Mouse (Mus musculus): ENCODE results near the gene Lias. TPM values are rescaled to one million over a fixed set of nuclear protein-coding genes. Genes with fewer than 3 reads are reported as not detected.

Lias gene
- polyA plus RNA-seq, 1 experiment from 2014 or later: 57.5 TPM

DNA sequence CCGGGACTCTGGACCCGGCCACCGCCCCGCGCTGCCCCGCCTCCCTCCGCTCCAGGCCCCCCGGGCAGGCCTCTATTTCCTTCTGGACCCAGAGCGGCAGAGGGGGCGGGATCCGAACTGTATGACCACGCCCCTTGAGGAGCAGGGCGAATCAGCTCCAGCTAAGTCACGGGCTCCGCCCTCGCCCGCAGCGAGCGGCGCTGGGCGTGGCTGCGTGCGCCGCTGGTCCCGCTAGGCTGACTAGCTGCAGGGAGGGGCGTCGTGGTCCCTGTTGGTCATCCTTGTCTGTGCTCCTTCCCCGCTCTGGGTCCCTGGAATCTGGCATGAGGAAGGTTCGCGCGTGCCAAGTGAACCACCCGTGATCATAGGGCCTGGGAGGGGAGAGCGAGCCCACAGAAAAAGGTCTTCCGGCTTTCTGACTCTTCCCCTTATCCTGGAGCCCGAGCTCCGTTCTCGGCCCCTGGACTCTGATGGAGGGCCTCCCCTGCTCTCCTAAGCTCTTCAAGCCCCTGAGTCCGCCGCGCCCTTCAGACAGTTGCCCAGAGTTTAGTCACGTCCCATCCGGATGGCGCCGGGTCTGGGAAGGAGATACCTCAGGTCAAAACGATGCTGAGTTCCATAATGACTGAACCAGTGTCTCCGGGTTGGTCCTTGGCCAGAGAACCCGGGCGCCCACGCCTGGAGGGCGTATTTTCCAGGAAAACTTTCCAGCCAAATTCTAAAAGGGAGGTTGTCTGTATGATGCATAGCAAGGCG is 44.7 kb downstream of the Lias start, which contains the start of gene Ugdh:
Gene Ugdh (minus strand): TSS at position 144 of the 756 bp plus-strand sequence.
- peak; percentile 98 for ATAC-seq (ENCODE audit: insufficient read depth, low FRiP score)
- peak within 1 kb of the TSS; percentile 96 for H3K27ac ChIP-seq (ENCODE audit: low read length)
- H3K4me2 ChIP-seq (ENCODE audit: low read depth, low read length): peak within 1 kb of the TSS; percentile 81
- H3K4me3 ChIP-seq (replicated peaks; ENCODE audit: low read length): peak within 1 kb of the TSS; percentile 81
- H3K9ac ChIP-seq (ENCODE audit: low read length): peak within 1 kb of the TSS; percentile 82
- H3K27me3 ChIP-seq (ENCODE audit: control insufficient read depth, insufficient read depth, low read length): no peaks in the 10 kb centered on the region
- no peaks in the 10 kb centered on the region for H3K36me3 ChIP-seq (ENCODE audit: control insufficient read depth, insufficient read depth, low read length)
- under 1% methylated on average over 51 of the region's 51 CpGs for WGBS
- peaks cover 10% of the 10 kb centered on the region for H3K4me1 ChIP-seq (ENCODE audit: control insufficient read depth, insufficient read depth, low read length)
- no peaks in the 10 kb centered on the region for H3K9me3 ChIP-seq (replicated peaks; ENCODE audit: control insufficient read depth, low read length)

DNA sequence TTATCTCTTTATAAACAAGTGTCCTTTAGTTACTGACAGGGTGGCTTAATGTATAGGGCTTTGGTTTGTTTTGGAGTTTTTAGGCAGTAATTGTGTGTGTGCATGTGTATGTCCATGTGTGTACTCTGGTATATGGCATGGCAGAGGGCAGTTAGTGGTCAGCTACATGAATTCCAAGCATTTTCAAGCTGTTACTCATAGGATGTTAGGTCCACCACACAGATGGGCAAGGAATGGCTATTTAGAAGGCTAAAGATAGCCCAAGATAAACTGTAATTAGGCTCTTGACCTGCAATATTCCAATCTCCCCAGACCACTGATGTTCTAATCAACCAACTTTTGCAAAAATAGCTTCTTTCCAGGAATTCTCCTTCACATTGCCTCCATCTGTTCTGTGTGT is 46.7 kb downstream of the Lias start:
- no peaks in the 10 kb centered on the region for H3K9me3 ChIP-seq (replicated peaks; ENCODE audit: control insufficient read depth, low read length)
- H3K4me3 ChIP-seq (replicated peaks; ENCODE audit: low read length): no peak overlapping the region
- peaks cover 10% of the 10 kb centered on the region for H3K4me1 ChIP-seq (ENCODE audit: control insufficient read depth, insufficient read depth, low read length)
- no peak overlapping the region for H3K9ac ChIP-seq (ENCODE audit: low read length)
- no peak for ATAC-seq (ENCODE audit: insufficient read depth, low FRiP score)
- H3K27ac ChIP-seq (ENCODE audit: low read length): no peak overlapping the region
- no peaks in the 10 kb centered on the region for H3K27me3 ChIP-seq (ENCODE audit: control insufficient read depth, insufficient read depth, low read length)
- no peak overlapping the region for H3K4me2 ChIP-seq (ENCODE audit: low read depth, low read length)
- H3K36me3 ChIP-seq (ENCODE audit: control insufficient read depth, insufficient read depth, low read length): no peaks in the 10 kb centered on the region

DNA sequence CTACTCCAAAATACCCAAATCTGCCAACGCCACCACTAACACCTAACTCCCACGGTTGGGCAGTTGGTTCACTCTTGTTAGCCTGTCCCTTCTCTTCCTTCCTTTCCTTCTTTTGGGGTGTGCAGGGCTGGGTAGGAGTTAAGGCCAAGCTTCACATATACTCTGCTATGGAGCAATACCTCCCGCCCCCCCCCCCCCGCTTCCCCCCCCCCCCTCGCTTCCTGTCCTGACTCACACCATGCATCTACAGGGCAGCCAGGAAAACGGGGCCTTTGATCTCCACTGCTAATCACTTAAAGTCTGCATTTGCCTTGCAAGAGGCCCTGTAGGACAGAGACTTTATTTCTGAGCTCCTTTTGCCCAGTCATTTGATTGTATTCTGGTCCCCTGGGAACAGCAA is 53.7 kb downstream of the Lias start:
- Histone ChIP-seq H3K4me2 (ENCODE audit: low read depth, low read length) (no peak overlapping the region), H3K27me3 (ENCODE audit: control insufficient read depth, insufficient read depth, low read length) (no peaks in the 10 kb centered on the region), H3K4me1 (ENCODE audit: control insufficient read depth, insufficient read depth, low read length) (no peaks in the 10 kb centered on the region), H3K36me3 (ENCODE audit: control insufficient read depth, insufficient read depth, low read length) (peaks cover 7% of the 10 kb centered on the region; the same call in 1 of the 2 replicates), H3K27ac (ENCODE audit: low read length) (no peak overlapping the region), H3K9ac (ENCODE audit: low read length) (no peak overlapping the region), H3K9me3 (replicated peaks; ENCODE audit: control insufficient read depth, low read length) (no peaks in the 10 kb centered on the region), H3K4me3 (replicated peaks; ENCODE audit: low read length) (no peak overlapping the region)
- no peak for ATAC-seq (ENCODE audit: insufficient read depth, low FRiP score)
- WGBS: 57% methylated on average over 3 of the region's 6 CpGs

DNA sequence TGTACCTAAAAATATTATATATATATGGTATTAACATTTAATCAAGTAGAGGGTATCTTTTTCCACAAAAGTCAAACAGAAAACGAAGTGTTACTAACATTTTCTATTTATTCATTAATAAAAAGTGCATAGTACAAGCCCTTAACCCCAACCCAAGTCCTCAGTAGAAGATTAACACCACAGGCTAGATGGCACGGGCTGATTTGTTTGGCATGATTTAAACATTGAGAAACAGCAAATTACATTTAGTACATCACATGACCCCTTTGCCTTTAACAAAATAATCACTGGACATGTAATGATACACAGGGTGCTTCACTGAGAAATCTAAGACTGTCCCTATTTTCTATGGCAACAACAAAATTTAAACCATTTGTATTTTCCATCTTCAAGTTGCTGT is 55.5 kb downstream of the Lias start:
- no peak for ATAC-seq (ENCODE audit: insufficient read depth, low FRiP score)
- H3K9me3 ChIP-seq (replicated peaks; ENCODE audit: control insufficient read depth, low read length): no peaks in the 10 kb centered on the region
- H3K4me1 ChIP-seq (ENCODE audit: control insufficient read depth, insufficient read depth, low read length): no peaks in the 10 kb centered on the region
- no peak overlapping the region for H3K27ac ChIP-seq (ENCODE audit: low read length)
- H3K36me3 ChIP-seq (ENCODE audit: control insufficient read depth, insufficient read depth, low read length): peaks cover 7% of the 10 kb centered on the region; the same call in 1 of the 2 replicates
- H3K27me3 ChIP-seq (ENCODE audit: control insufficient read depth, insufficient read depth, low read length): no peaks in the 10 kb centered on the region
- WGBS: 72% methylated on average over 2 of the region's 2 CpGs
- H3K4me3 ChIP-seq (replicated peaks; ENCODE audit: low read length): no peak overlapping the region
- H3K4me2 ChIP-seq (ENCODE audit: low read depth, low read length): no peak overlapping the region
- H3K9ac ChIP-seq (ENCODE audit: low read length): no peak overlapping the region

DNA sequence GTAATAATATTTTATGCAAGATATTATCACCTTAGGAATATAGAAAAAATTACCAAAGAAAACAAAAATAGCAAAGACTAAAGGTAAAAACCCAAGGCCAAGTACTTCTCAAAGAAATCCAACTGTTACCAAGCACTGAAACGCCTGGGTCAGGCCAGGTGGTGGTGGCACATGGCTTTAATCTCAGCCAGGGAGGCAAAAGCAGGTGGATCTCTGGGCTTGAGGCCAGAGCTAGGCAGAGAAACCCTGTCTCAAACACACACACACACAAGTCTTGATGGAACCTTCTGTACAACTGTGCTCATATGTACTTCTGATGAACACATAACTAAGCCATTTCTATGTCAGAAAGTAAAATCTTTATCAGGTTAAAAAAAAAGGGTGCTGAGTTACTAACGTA is 56.5 kb downstream of the Lias start:
- H3K27ac ChIP-seq (ENCODE audit: low read length): no peak overlapping the region
- peaks cover 7% of the 10 kb centered on the region; the same call in 1 of the 2 replicates for H3K36me3 ChIP-seq (ENCODE audit: control insufficient read depth, insufficient read depth, low read length)
- H3K4me2 ChIP-seq (ENCODE audit: low read depth, low read length): no peak overlapping the region
- H3K4me3 ChIP-seq (replicated peaks; ENCODE audit: low read length): no peak overlapping the region
- H3K4me1 ChIP-seq (ENCODE audit: control insufficient read depth, insufficient read depth, low read length): no peaks in the 10 kb centered on the region
- H3K9ac ChIP-seq (ENCODE audit: low read length): no peak overlapping the region
- H3K9me3 ChIP-seq (replicated peaks; ENCODE audit: control insufficient read depth, low read length): no peaks in the 10 kb centered on the region
- ATAC-seq (ENCODE audit: insufficient read depth, low FRiP score): no peak
- no peaks in the 10 kb centered on the region for H3K27me3 ChIP-seq (ENCODE audit: control insufficient read depth, insufficient read depth, low read length)
- WGBS: 87% methylated on average over 2 of the region's 2 CpGs

DNA sequence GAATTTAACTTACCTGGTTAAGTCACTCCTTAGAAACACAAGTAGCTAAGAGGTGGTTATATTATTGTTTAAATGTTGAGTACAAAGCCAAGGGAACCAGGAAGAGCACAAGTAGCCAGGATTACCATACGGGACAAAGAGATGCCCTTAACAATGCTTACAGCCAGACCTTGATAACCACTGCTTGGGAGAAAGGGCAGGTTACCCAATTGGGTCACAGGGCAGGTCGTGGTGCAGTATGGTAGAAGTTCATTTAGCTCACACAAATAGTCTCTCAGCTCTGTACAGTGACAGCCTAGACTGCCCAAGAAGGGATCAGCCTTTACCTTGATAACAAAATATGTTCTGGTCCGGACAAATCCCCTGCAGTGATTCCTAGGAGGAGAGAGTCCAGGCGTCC is 57.6 kb downstream of the Lias start:
- Histone ChIP-seq H3K4me3 (replicated peaks; ENCODE audit: low read length) (no peak overlapping the region), H3K9me3 (replicated peaks; ENCODE audit: control insufficient read depth, low read length) (no peaks in the 10 kb centered on the region), H3K27me3 (ENCODE audit: control insufficient read depth, insufficient read depth, low read length) (no peaks in the 10 kb centered on the region), H3K36me3 (ENCODE audit: control insufficient read depth, insufficient read depth, low read length) (peaks cover 7% of the 10 kb centered on the region; the same call in 1 of the 2 replicates), H3K9ac (ENCODE audit: low read length) (no peak overlapping the region), H3K4me1 (ENCODE audit: control insufficient read depth, insufficient read depth, low read length) (no peaks in the 10 kb centered on the region), H3K4me2 (ENCODE audit: low read depth, low read length) (no peak overlapping the region), H3K27ac (ENCODE audit: low read length) (no peak overlapping the region)
- WGBS: 80% methylated on average over 4 of the region's 4 CpGs
- ATAC-seq (ENCODE audit: insufficient read depth, low FRiP score): no peak

DNA sequence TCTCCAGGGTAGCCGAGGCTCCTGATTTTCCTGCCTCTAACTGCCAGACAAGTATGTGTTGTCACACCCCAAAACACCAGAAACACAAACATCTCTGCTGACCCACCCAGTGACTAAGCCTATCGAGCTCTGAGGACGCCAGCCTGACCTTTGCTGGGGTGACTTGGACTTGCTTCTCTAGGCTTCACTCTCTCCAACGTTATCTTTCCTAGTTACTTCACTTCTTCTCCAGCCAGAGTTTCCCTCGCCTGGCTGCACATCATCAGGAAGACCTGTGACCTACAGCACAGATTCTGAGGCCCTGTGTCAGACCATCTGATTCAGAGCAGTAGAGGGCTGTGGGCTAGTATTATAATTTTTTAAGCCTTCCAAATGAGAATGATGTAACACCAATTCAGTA is 63.5 kb downstream of the Lias start:
- H3K4me2 ChIP-seq (ENCODE audit: low read depth, low read length): no peak overlapping the region
- H3K9me3 ChIP-seq (replicated peaks; ENCODE audit: control insufficient read depth, low read length): no peaks in the 10 kb centered on the region
- WGBS: 43% methylated on average over 5 of the region's 5 CpGs
- no peak for ATAC-seq (ENCODE audit: insufficient read depth, low FRiP score)
- peaks cover 26% of the 10 kb centered on the region for H3K4me1 ChIP-seq (ENCODE audit: control insufficient read depth, insufficient read depth, low read length)
- H3K4me3 ChIP-seq (replicated peaks; ENCODE audit: low read length): no peak overlapping the region
- H3K27ac ChIP-seq (ENCODE audit: low read length): no peak overlapping the region
- H3K36me3 ChIP-seq (ENCODE audit: control insufficient read depth, insufficient read depth, low read length): no peaks in the 10 kb centered on the region
- no peak overlapping the region for H3K9ac ChIP-seq (ENCODE audit: low read length)
- no peaks in the 10 kb centered on the region for H3K27me3 ChIP-seq (ENCODE audit: control insufficient read depth, insufficient read depth, low read length)

DNA sequence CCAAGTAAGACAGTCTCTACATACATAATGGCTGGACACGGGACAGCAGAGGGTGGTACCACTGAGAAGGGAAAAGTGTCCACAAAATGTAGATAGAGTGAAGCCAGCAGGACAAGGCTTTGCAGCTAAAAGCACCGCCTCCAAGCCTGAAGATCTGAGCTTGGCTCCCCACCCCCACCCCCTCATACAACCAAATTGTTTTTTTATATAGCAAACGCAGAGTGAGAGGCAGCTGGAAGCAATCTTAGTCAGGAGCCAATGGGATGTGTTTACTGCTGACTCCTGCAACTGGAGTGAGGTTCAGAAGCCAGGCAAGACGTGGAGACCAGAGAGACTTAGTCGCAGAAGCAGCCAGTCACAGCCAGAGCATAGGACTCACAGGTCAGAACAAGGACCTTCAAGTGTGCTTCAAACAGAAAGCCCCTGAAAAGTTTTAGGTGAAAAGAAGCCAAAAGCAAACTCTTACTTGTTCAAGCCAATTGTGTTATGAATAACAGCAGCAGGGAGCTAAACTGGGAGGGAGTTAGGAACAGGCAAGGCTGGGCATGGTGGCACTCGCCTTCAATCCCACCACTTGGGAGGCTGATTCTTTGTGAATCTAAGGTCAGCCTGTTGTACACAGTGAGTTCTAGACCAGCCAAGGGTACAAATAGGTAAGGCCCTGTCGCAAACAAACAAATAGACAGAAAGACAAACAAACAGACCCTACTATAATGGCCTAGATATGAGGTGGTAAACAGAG is 66.0 kb downstream of the Lias start:
- Histone ChIP-seq H3K27ac (ENCODE audit: low read length) (peak overlapping the region; percentile 91), H3K36me3 (ENCODE audit: control insufficient read depth, insufficient read depth, low read length) (0 out of 2 replicates have a peak, but pooled peaks cover 4% of the 10 kb centered on the region), H3K4me3 (replicated peaks; ENCODE audit: low read length) (no peak overlapping the region), H3K9ac (ENCODE audit: low read length) (0 out of 2 replicates have a peak overlapping the region, but pooled peaks have one; percentile 32), H3K27me3 (ENCODE audit: control insufficient read depth, insufficient read depth, low read length) (no peaks in the 10 kb centered on the region), H3K4me2 (ENCODE audit: low read depth, low read length) (0 out of 2 replicates have a peak overlapping the region, but pooled peaks have one; percentile 25), H3K4me1 (ENCODE audit: control insufficient read depth, insufficient read depth, low read length) (peaks cover 26% of the 10 kb centered on the region), H3K9me3 (replicated peaks; ENCODE audit: control insufficient read depth, low read length) (no peaks in the 10 kb centered on the region)
- ATAC-seq (ENCODE audit: insufficient read depth, low FRiP score): peak; percentile 72
- WGBS: 43% methylated on average over 7 of the region's 7 CpGs

DNA sequence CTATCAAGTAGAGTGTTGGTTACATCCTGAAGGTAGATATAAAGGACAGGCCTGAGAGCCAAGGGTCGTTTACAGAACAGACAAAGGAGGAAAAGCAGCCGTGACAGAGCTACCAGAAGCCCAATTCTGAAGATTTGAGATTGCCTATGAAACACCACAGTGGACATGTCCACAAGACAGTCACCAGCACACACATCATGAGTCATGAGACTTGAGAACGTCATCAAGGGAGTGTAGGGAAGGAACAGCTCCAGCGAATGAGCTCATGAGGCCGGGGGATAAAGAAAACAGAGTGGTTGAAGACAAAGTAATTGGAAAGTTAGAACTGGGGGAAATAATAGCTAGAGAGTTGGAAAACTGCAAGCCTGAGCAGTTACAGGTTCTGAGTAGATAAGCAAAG is 66.5 kb downstream of the Lias start:
- peak; percentile 49; the same call in 1 of the 2 replicates for ATAC-seq (ENCODE audit: insufficient read depth, low FRiP score)
- Histone ChIP-seq H3K4me1 (ENCODE audit: control insufficient read depth, insufficient read depth, low read length) (peaks cover 26% of the 10 kb centered on the region), H3K36me3 (ENCODE audit: control insufficient read depth, insufficient read depth, low read length) (0 out of 2 replicates have a peak, but pooled peaks cover 4% of the 10 kb centered on the region), H3K27me3 (ENCODE audit: control insufficient read depth, insufficient read depth, low read length) (no peaks in the 10 kb centered on the region), H3K27ac (ENCODE audit: low read length) (peak overlapping the region; percentile 91), H3K4me3 (replicated peaks; ENCODE audit: low read length) (no peak overlapping the region), H3K9me3 (replicated peaks; ENCODE audit: control insufficient read depth, low read length) (no peaks in the 10 kb centered on the region), H3K9ac (ENCODE audit: low read length) (0 out of 2 replicates have a peak overlapping the region, but pooled peaks have one; percentile 5), H3K4me2 (ENCODE audit: low read depth, low read length) (no peak overlapping the region)
- WGBS: 49% methylated on average over 5 of the region's 5 CpGs
